Mouse (Mus musculus): ENCODE measurements around the gene Taldo1. TPM values are rescaled to one million over a fixed set of nuclear protein-coding genes. Genes with fewer than 3 reads are reported as not detected.

Gene Taldo1
- total RNA-seq, 2 experiments from 2014 or later = 137 to 155 TPM

- DNase-seq = no peak
- intact Hi-C loops (cut with DNase I) = no loop called here
Observed at GRCm38 (mm10) chr7:141417731-141418681, 26.0 kb downstream of the Taldo1 start.

GRCm38 (mm10) chr7:141418970-141419369, 27.0 kb downstream of the Taldo1 start:
- intact Hi-C loops (cut with DNase I) = no loop called here
- DNase-seq = no peak

- DNase-seq = no peak
- intact Hi-C loops (cut with DNase I) = no loop called here
Observed at GRCm38 (mm10) chr7:141420030-141420702, 28.2 kb downstream of the Taldo1 start.

- no peak for DNase-seq
- intact Hi-C loops (cut with DNase I) = no loop called here
Observed at GRCm38 (mm10) chr7:141423811-141424210, 31.8 kb downstream of the Taldo1 start.

GRCm38 (mm10) chr7:141426948-141427730, 35.1 kb downstream of the Taldo1 start:
- intact Hi-C loops (cut with DNase I) = no loop called here
- no peak for DNase-seq

- intact Hi-C loops (cut with DNase I) = no loop called here
Observed at GRCm38 (mm10) chr7:141428701-141429100, 36.7 kb downstream of the Taldo1 start.

GRCm38 (mm10) chr7:141429310-141429709, 37.3 kb downstream of the Taldo1 start, which contains the start of gene Cend1:
Gene Cend1, minus strand, starts transcription at chr7:141429491.
- peak; percentile 57 to 65 for DNase-seq
- intact Hi-C loops (cut with DNase I) = no loop called here

More at GRCm38 (mm10) chr7:141428701-141429100, 36.7 kb downstream of the Taldo1 start:
- DNase-seq = no peak

GRCm38 (mm10) chr7:141429840-141430584, 38.0 kb downstream of the Taldo1 start:
- intact Hi-C loops (cut with DNase I) = no loop called here

GRCm38 (mm10) chr7:141430585-141431240, 38.7 kb downstream of the Taldo1 start:
- intact Hi-C loops (cut with DNase I) = no loop called here
- DNase-seq = no peak

More at GRCm38 (mm10) chr7:141429840-141430584, 38.0 kb downstream of the Taldo1 start:
- DNase-seq = peak; percentile 38 to 49

GRCm38 (mm10) chr7:141431434-141432185, 39.6 kb downstream of the Taldo1 start:
- intact Hi-C loops (cut with DNase I) = no loop called here
- no peak for DNase-seq

GRCm38 (mm10) chr7:141432186-141432611, 40.2 kb downstream of the Taldo1 start:
- peak; percentile 74 to 78 for DNase-seq
- intact Hi-C loops (cut with DNase I) = no loop called here

GRCm38 (mm10) chr7:141432741-141433516, 40.9 kb downstream of the Taldo1 start:
- intact Hi-C loops (cut with DNase I) = no loop called here
- DNase-seq = peak; percentile 83

GRCm38 (mm10) chr7:141433517-141434400, 41.8 kb downstream of the Taldo1 start:
- DNase-seq = no peak
- intact Hi-C loops (cut with DNase I) = no loop called here

GRCm38 (mm10) chr7:141434464-141434863, 42.5 kb downstream of the Taldo1 start:
- intact Hi-C loops (cut with DNase I) = no loop called here
- peak; percentile 60 to 69 for DNase-seq

GRCm38 (mm10) chr7:141435129-141435855, 43.3 kb downstream of the Taldo1 start:
- peak; percentile 71 to 75 for DNase-seq
- intact Hi-C loops (cut with DNase I) = no loop called here

- DNase-seq = no peak
- intact Hi-C loops (cut with DNase I) = no loop called here
Observed at GRCm38 (mm10) chr7:141435856-141436522, 44.0 kb downstream of the Taldo1 start.

Data from heart, postnatal 10 days (tissue).